Mouse (Mus musculus) kidney, adult 8-10 months (tissue): ENCODE data around the gene Wdr25.

Experiments used
- DNase-seq, 2 experiments: peaks; one replicate each; pipeline ENCODE4 v3.0.0; 2022

Gene Wdr25

DNA sequence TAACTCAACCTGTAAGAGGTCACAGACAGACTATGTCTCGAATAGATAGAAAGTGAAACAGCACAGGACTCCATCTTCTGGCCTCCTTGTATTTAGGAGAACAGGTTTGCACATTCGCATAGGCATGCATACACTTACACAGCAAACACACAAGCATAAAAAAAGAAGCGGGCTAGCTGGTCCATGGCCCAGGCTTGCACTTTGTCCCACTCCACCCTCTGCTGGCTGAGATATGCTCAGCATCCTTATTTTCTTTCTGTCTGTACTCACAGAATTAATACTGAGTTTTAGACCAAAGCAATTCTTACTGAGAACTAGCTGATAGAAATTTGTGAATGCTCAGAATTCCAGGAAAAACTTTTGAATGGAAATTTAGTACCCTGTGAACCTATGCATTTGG, 2.6 kb downstream of the Wdr25 start:
- DNase-seq = peak in 1 of 2 experiments; percentile 28

DNA sequence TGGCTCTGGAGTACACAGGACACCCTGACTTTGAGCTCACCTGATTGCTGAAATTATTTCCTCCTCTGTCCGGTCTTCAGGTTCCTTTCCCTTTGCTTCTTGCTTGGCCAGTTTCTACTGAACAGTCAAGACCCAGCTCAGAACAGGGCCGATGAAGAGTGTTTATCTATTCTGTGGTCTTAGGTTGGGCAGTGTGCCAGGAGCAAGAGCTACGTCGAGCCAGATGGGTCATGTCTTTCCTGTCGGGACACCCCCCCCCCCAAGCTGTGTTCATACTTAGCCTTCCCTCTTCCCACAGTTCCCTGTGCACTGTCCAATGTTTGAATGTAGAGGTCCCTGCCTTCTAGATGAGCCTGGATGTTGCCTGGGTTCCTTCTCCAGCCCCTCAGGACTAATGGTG, 7.9 kb downstream of the Wdr25 start:
- DNase-seq = no peak

GRCm38 (mm10) chr12:108902940-108903339, 9.5 kb downstream of the Wdr25 start:
- DNase-seq = peak in 1 of 2 experiments; percentile 23

- peak; percentile 41 to 55 for DNase-seq
Measured at GRCm38 (mm10) chr12:108903600-108904275, 10.3 kb downstream of the Wdr25 start.

DNA sequence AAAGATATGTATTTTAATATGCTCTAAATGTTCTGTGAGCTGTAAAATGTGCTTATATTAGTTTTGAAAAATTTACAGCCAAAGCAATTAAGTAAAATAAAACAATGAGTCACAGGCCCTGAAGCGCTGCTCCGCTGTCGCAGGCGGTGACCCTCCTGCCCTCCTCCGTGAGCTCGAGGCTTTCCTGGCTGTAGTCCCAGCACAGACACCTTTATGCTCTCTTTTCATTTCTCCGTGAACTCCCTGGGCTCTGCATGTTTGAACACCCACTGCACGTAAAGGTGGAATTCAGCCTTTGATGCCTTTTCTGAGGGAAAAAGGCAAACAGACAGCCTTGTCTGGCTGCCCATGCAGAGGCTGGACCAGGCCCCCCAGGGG, 10.8 kb downstream of the Wdr25 start:
- no peak for DNase-seq

- no peak for DNase-seq
Measured at GRCm38 (mm10) chr12:108905620-108906302, 12.3 kb downstream of the Wdr25 start.

DNA sequence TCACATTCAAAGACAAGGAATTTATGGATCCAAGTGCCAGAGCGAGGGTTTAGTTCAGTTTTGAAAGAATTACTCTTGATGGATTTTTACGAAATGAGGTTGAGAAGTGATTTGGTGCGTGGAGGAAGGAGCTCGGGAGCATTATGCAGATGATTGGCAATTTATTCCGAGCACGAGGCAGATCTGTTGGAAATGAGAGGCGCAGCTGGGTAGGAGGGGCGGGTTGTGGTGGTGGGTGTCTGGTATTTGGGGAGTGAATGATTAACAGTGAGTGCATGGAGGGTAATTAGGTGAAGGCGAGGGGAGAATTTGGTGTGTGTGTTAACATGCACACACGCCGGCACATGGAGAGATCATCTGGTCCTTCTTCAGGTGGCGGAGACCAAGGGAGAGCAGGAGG, 13.0 kb downstream of the Wdr25 start:
- DNase-seq = peak in 1 of 2 experiments; percentile 20

DNA sequence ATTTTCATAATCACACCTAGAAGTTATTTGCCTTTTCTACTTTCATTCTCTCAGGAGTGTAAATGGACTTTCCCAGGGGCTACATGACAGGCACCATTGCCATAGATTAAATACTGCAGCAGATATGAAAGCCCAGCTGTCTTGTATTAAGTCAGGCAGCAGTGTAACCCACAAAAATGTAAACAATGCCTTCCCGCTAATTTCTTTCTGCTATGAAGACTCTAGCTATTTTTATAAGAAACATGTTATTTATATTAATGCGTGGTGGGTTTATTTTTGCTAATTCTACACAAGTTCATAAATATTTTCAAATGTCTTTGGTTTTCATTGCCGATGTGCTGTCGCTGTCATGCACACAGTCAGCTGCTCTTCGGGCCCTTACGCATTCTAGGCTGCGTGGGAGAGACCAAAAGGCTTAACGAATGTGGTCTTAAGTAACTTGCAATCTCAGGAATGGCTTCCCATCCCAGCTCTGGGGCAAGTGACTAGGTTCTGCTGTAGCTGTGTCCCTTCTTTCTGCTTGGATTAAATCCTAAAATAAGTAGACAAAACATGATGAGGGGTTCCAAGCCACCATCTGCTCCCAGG, 16.5 kb downstream of the Wdr25 start:
- DNase-seq = no peak

DNA sequence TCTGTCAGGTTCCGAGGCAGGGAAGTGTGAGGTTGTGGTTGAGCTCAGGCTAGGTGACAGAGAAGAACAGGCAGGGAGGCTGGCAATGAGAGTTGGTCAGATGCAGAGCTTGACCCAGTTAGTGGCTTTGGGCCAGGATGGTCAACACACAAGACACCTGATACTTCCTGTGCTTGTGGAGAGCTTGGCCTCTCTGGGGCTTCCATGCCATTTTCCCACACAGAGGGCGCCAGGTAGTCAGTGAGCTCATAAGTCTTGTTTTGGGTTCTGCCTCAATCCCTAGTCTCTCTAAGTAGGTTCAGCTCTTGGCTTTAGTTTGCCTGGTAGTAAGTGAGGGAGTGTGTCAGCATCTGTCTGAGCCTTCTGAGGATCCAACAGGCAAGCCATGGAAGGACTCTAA, 19.0 kb downstream of the Wdr25 start:
- no peak for DNase-seq

- DNase-seq = no peak
Measured at GRCm38 (mm10) chr12:108914198-108914597, 20.8 kb downstream of the Wdr25 start.

GRCm38 (mm10) chr12:108914709-108915340, 21.4 kb downstream of the Wdr25 start:
- no peak for DNase-seq

- DNase-seq = no peak
Measured at GRCm38 (mm10) chr12:108915893-108916292, 22.5 kb downstream of the Wdr25 start.

- no peak for DNase-seq
Measured at GRCm38 (mm10) chr12:108916447-108917042, 23.1 kb downstream of the Wdr25 start.

DNA sequence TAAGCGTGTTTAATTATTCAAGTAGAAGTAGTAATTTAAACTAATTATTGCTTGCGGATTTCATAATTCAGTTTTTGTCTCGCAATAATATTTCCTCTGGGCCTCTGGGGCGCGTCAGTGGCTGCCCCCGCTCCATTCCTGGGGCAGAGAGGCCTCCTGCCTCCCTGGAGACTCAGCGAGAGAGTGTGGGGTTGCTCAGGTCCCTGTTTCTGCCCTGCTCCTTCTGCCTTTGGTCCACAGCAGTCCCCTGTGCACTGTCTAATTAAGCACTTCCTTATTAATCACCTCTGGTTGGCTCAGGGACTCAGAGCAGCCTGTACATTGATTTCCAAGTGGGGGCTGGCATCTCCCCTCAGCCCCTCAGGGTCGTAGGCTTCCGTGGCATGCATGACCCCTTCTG, 24.1 kb downstream of the Wdr25 start:
- no peak for DNase-seq

- no peak for DNase-seq
Measured at GRCm38 (mm10) chr12:108918753-108919152, 25.3 kb downstream of the Wdr25 start.

- no peak for DNase-seq
Measured at GRCm38 (mm10) chr12:108926606-108927111, 33.2 kb downstream of the Wdr25 start.

- DNase-seq = no peak
Measured at GRCm38 (mm10) chr12:108928249-108928648, 34.8 kb downstream of the Wdr25 start.

GRCm38 (mm10) chr12:108929475-108929874, 36.0 kb downstream of the Wdr25 start:
- DNase-seq = no peak

- no peak for DNase-seq
Measured at GRCm38 (mm10) chr12:108931341-108932053, 38.1 kb downstream of the Wdr25 start.

DNA sequence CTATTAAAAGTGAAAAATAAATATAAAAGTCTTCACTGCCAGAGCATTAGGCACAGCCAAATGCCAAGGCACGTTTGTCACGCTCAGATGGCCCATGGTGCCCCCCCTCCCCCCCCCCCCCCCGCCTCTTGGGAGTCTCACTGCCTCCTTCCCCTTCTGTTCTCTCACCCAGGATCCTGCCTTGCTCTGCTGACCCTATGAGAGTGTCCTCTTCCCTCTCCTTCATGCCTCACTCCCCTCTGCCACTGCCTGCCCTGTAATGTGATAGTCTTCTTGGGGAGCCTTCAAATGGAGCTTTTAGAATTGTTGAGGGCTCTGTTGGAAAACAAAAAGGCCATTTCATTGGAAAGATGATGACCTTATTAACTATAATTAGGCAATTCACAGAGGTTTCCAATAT, 38.7 kb downstream of the Wdr25 start:
- peak in 1 of 2 experiments; percentile 24 for DNase-seq

GRCm38 (mm10) chr12:108934231-108934630, 40.8 kb downstream of the Wdr25 start:
- DNase-seq = no peak

GRCm38 (mm10) chr12:108936834-108937233, 43.4 kb downstream of the Wdr25 start:
- DNase-seq = no peak
